Mouse (Mus musculus) CH12.LX (cell line): ENCODE measurements around the gene Rragd. TPM values are rescaled to one million over a fixed set of nuclear protein-coding genes. Genes with fewer than 3 reads are reported as not detected.

Experiments
- DNase-seq: peaks from one replicate; pipeline ENCODE4 v3.0.0-alpha.2; 2013; ENCODE audit errors: extremely low read depth
- H3K27ac ChIP-seq: 2 replicates; pipeline ENCODE4 v1.5.1; 2012; ENCODE audit warnings: low read depth, mild to moderate bottlenecking, control low read depth, moderate library complexity; ENCODE audit not compliant: insufficient read depth
- H3K27me3 ChIP-seq: replicated peaks from 2 replicates; pipeline ENCODE3; 2012; ENCODE audit warnings: inconsistent platforms
- H3K36me3 ChIP-seq, 2 experiments: replicated peaks in 1 of 2; 2 replicates each; pipeline versions ENCODE3 to v1.6.1; 2012; ENCODE audit warnings: inconsistent platforms in 1 of 2, low read length in 1 of 2, mild to moderate bottlenecking in 1 of 2, mixed read lengths in 1 of 2, moderate library complexity in 1 of 2; ENCODE audit not compliant: control insufficient read depth in 1 of 2, insufficient read depth in 1 of 2
- H3K4me1 ChIP-seq, 2 experiments: 2 replicates each; pipeline ENCODE4 v1.6.1; 2012; ENCODE audit warnings: inconsistent platforms in 1 of 2, moderate library complexity in 1 of 2; ENCODE audit not compliant: insufficient read depth in 2 of 2, control insufficient read depth in 1 of 2
- H3K4me2 ChIP-seq: 2 replicates; pipeline ENCODE4 v1.6.1; 2012; ENCODE audit warnings: low read depth, mild to moderate bottlenecking, control low read depth; ENCODE audit not compliant: poor library complexity, insufficient read depth, severe bottlenecking
- H3K4me3 ChIP-seq, 3 experiments: fragments of 150-350 bp in 1 of 3; sonication (generic) in 1 of 3; replicated peaks in 1 of 3; 2 replicates each; pipeline versions ENCODE3 to v1.5.1; 2011 to 2012; ENCODE audit warnings: low read depth in 2 of 3, low read length in 2 of 3, mild to moderate bottlenecking in 2 of 3, moderate library complexity in 2 of 3, control low read depth in 1 of 3, improper control_type of control experiment in 1 of 3, inconsistent platforms in 1 of 3, mixed read lengths in 1 of 3; ENCODE audit not compliant: poor library complexity in 1 of 3
- H3K79me2 ChIP-seq: replicated peaks from 2 replicates; pipeline ENCODE4 v1.6.1; 2012; ENCODE audit warnings: mild to moderate bottlenecking, moderate library complexity; ENCODE audit not compliant: control insufficient read depth, poor library complexity, insufficient read depth, severe bottlenecking; ENCODE audit errors: extremely low read depth
- H3K9ac ChIP-seq: 2 replicates; pipeline ENCODE4 v1.6.1; 2012; ENCODE audit warnings: low read depth, mild to moderate bottlenecking, control low read depth, moderate library complexity; ENCODE audit not compliant: insufficient read depth
- H3K9me3 ChIP-seq: replicated peaks from 2 replicates; pipeline ENCODE3; 2012; ENCODE audit warnings: low read length, inconsistent platforms, mixed read lengths
- BHLHE40 ChIP-seq: IDR thresholded peaks from 2 replicates; pipeline ENCODE4 v1.6.1; 2011; ENCODE audit warnings: mild to moderate bottlenecking, low read depth, low read length, improper control_type of control experiment
- E2F4 ChIP-seq: IDR thresholded peaks from 2 replicates; pipeline ENCODE4 v1.6.1; 2011; ENCODE audit warnings: low read depth, low read length, improper control_type of control experiment; ENCODE audit not compliant: insufficient replicate concordance
- EP300 ChIP-seq: IDR thresholded peaks from 2 replicates; pipeline ENCODE4 v1.6.1; 2011; ENCODE audit warnings: low read length, improper control_type of control experiment
- HCFC1 ChIP-seq: IDR thresholded peaks from 2 replicates; pipeline ENCODE4 v1.6.1; 2012; ENCODE audit warnings: low read depth, mild to moderate bottlenecking, inconsistent platforms, low read length, improper control_type of control experiment
- IRF4 ChIP-seq: IDR thresholded peaks from 2 replicates; pipeline ENCODE4 v1.6.1; 2014; ENCODE audit warnings: low read depth, mild to moderate bottlenecking, inconsistent platforms, low read length, improper control_type of control experiment
- KAT2A ChIP-seq: IDR thresholded peaks from 2 replicates; pipeline ENCODE4 v1.6.1; 2012; ENCODE audit warnings: low read length, improper control_type of control experiment, inconsistent platforms; ENCODE audit not compliant: insufficient replicate concordance
- MAFK ChIP-seq: IDR thresholded peaks from 2 replicates; pipeline ENCODE4 v1.6.1; 2011; ENCODE audit warnings: low read length, improper control_type of control experiment; ENCODE audit not compliant: insufficient replicate concordance
- MAX ChIP-seq: IDR thresholded peaks from 2 replicates; pipeline ENCODE4 v1.6.1; 2011; ENCODE audit warnings: low read length, improper control_type of control experiment
- MAZ ChIP-seq: IDR thresholded peaks from 2 replicates; pipeline ENCODE4 v1.6.1; 2012; ENCODE audit warnings: low read depth, mild to moderate bottlenecking, inconsistent platforms, low read length, improper control_type of control experiment, moderate library complexity
- MEF2A ChIP-seq: IDR thresholded peaks from 2 replicates; pipeline ENCODE4 v1.6.1; 2014; ENCODE audit warnings: low read depth, mild to moderate bottlenecking, inconsistent platforms, low read length, improper control_type of control experiment, borderline replicate concordance
- MXI1 ChIP-seq: IDR thresholded peaks from 2 replicates; pipeline ENCODE4 v1.6.1; 2011; ENCODE audit warnings: mild to moderate bottlenecking, low read depth, low read length, improper control_type of control experiment
- MYC ChIP-seq: IDR thresholded peaks from 2 replicates; pipeline ENCODE4 v1.6.1; 2011; ENCODE audit warnings: low read depth, mild to moderate bottlenecking, improper control_type of control experiment, low read length
- NELFE ChIP-seq: IDR thresholded peaks from 2 replicates; pipeline ENCODE4 v1.6.1; 2011; ENCODE audit warnings: low read depth, low read length, improper control_type of control experiment
- NRF1 ChIP-seq: IDR thresholded peaks from 2 replicates; pipeline ENCODE4 v1.6.1; 2014; ENCODE audit warnings: low read depth, mild to moderate bottlenecking, inconsistent platforms, low read length, improper control_type of control experiment, moderate library complexity
- POLR2A ChIP-seq: IDR thresholded peaks from 2 replicates; pipeline ENCODE4 v1.6.1; 2011; ENCODE audit warnings: low read depth, mild to moderate bottlenecking, improper control_type of control experiment, low read length
- POLR2AphosphoS2 ChIP-seq: IDR thresholded peaks from 2 replicates; pipeline ENCODE4 v1.6.1; 2011; ENCODE audit warnings: low read depth, low read length, improper control_type of control experiment
- RAD21 ChIP-seq: IDR thresholded peaks from 2 replicates; pipeline ENCODE4 v1.6.1; 2011; ENCODE audit warnings: low read depth, mild to moderate bottlenecking, low read length, improper control_type of control experiment, moderate library complexity
- RCOR1 ChIP-seq: conservative IDR thresholded peaks from 2 replicates; pipeline ENCODE4 v1.6.1; 2012; ENCODE audit warnings: low read depth, mild to moderate bottlenecking, inconsistent platforms, low read length, improper control_type of control experiment
- SIN3A ChIP-seq: IDR thresholded peaks from 2 replicates; pipeline ENCODE4 v1.6.1; 2012; ENCODE audit warnings: low read length, improper control_type of control experiment, inconsistent platforms
- TCF12 ChIP-seq: IDR thresholded peaks from 2 replicates; pipeline ENCODE4 v1.6.1; 2014; ENCODE audit warnings: low read depth, mild to moderate bottlenecking, inconsistent platforms, low read length, improper control_type of control experiment
- UBTF ChIP-seq: IDR thresholded peaks from 2 replicates; pipeline ENCODE4 v1.6.1; 2012; ENCODE audit warnings: low read depth, mild to moderate bottlenecking, inconsistent platforms, low read length, improper control_type of control experiment, moderate library complexity
- USF2 ChIP-seq: conservative IDR thresholded peaks from 2 replicates; pipeline ENCODE4 v1.6.1; 2011; ENCODE audit warnings: low read depth, low read length, improper control_type of control experiment
- ZC3H11A ChIP-seq: IDR thresholded peaks from 2 replicates; pipeline ENCODE4 v1.6.1; 2012; ENCODE audit warnings: low read depth, mild to moderate bottlenecking, inconsistent platforms, low read length, improper control_type of control experiment
- ZMIZ1 ChIP-seq: IDR thresholded peaks from 2 replicates; pipeline ENCODE4 v1.6.1; 2012; ENCODE audit warnings: low read depth, mild to moderate bottlenecking, inconsistent platforms, low read length, improper control_type of control experiment
- ZNF384 ChIP-seq: IDR thresholded peaks from 2 replicates; pipeline ENCODE4 v1.6.1; 2012; ENCODE audit warnings: low read depth, low read length, improper control_type of control experiment, inconsistent platforms
- dilution Hi-C: fragments of 300-500 bp; cut with MboI; formaldehyde crosslinking; loops from 2 replicates; pipeline ENCODE4 v1.14.3; 2020; ENCODE audit warnings: low sequenced_read_pairs; ENCODE audit not compliant: extremely low pct_unique_long_range_greater_than_20kb, extremely low pct_ligation_motif_present
- in situ Hi-C: fragments of 300-500 bp; cut with MboI; formaldehyde crosslinking; loops from 3 replicates; pipeline ENCODE4 v1.14.3; 2019; ENCODE audit warnings: low sequenced_read_pairs, low pct_ligation_motif_present, low pct_unique_long_range_greater_than_20kb, mixed read lengths
- polyA plus RNA-seq: library from polyadenylated mRNA; unstranded; fragments of >175 nt; gene quantifications from 2 replicates; pipeline ENCODE4 v1.2.1, GENCODE M21; 2012; ENCODE audit warnings: low read depth; ENCODE audit not compliant: insufficient read length
- total RNA-seq, 2 experiments: library from RNA; depleted of rRNA; stranded (reverse); fragments of 300-350 nt in 1 of 2; fragments of >200 nt in 1 of 2; gene quantifications; 2 replicates each; pipeline ENCODE4 v1.2.3; 2012 to 2014

Gene Rragd
- total and polyA plus RNA-seq, 3 experiments: 0.46 to 1.4 (median 1.1) TPM

DNA sequence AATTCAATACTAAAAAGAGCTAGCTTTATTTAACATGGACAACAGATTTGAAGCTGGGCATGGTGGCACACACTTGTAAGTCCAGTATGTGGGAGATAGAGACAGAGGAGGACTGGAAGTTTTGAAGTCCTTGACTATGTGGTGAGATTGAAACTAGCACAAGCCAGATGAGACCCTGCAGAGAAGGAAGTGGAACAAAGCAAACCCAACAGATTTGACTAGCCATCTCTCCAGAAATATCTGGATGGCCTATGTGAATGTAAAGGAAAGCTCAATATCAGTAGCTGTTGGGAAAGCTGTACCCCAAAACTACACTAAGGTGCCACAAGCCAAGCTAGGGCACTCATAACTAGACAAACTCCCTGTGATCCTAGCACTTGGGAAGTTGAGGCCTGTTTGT, 71.6 kb downstream of the Rragd start:
- peaks cover 12 to 49% of the 10 kb centered on the region in 2 experiments for H3K4me1 ChIP-seq
- peaks cover 19 to 36% of the 10 kb centered on the region in 2 experiments for H3K36me3 ChIP-seq
- H3K27me3 ChIP-seq: no peaks in the 10 kb centered on the region
- peak; percentile 26 for DNase-seq
- dilution Hi-C loops (no loop called here), in situ Hi-C loops (no loop called here)
- H3K4me3 ChIP-seq: no peak overlapping the region
- H3K27ac ChIP-seq: no peak overlapping the region
- H3K9ac ChIP-seq: no peak overlapping the region
- no peak for TF ChIP-seq MXI1
- peak; percentile 59; the same call in 1 of the 2 replicates for TF ChIP-seq IRF4
- peak; percentile 69 for TF ChIP-seq EP300
- H3K4me2 ChIP-seq: no peak overlapping the region
- H3K79me2 ChIP-seq: no peaks in the 10 kb centered on the region
- H3K9me3 ChIP-seq: no peaks in the 10 kb centered on the region

DNA sequence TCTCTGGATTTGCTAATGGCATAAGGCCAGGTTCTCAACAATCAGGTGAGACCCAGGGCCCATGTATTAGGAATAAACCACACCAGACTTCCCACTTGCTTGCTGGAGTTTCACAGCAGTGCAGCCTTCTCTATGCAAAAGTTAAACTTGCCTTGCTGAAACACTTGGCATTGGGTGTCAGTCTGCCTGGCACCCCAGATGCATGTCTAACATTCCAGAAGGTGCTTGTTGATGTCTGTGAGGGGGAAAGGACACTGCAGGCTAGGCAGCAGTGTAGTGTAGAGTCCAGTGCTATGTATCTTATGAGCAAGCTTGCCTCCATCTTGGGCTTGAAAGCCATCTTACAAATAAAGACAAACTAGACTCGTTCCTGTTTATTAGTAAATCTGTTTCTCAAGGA, 73.5 kb downstream of the Rragd start:
- no peak for DNase-seq
- in situ Hi-C loops (no loop called here), dilution Hi-C loops (no loop called here)
- peaks cover 9 to 18% of the 10 kb centered on the region in 2 experiments for H3K36me3 ChIP-seq
- no peaks in the 10 kb centered on the region for H3K79me2 ChIP-seq
- H3K9ac ChIP-seq: no peak overlapping the region
- H3K27ac ChIP-seq: no peak overlapping the region
- no peak overlapping the region for H3K4me3 ChIP-seq
- TF ChIP-seq ZC3H11A (no peak), MXI1 (no peak), RCOR1 (no peak), POLR2A (no peak), ZMIZ1 (no peak), KAT2A (no peak), MAX (no peak), RAD21 (no peak), E2F4 (no peak), MEF2A (no peak), NELFE (no peak)
- no peak overlapping the region for H3K4me2 ChIP-seq
- H3K27me3 ChIP-seq: no peaks in the 10 kb centered on the region
- H3K9me3 ChIP-seq: no peaks in the 10 kb centered on the region
- peaks cover 12 to 46% of the 10 kb centered on the region in 2 experiments for H3K4me1 ChIP-seq

DNA sequence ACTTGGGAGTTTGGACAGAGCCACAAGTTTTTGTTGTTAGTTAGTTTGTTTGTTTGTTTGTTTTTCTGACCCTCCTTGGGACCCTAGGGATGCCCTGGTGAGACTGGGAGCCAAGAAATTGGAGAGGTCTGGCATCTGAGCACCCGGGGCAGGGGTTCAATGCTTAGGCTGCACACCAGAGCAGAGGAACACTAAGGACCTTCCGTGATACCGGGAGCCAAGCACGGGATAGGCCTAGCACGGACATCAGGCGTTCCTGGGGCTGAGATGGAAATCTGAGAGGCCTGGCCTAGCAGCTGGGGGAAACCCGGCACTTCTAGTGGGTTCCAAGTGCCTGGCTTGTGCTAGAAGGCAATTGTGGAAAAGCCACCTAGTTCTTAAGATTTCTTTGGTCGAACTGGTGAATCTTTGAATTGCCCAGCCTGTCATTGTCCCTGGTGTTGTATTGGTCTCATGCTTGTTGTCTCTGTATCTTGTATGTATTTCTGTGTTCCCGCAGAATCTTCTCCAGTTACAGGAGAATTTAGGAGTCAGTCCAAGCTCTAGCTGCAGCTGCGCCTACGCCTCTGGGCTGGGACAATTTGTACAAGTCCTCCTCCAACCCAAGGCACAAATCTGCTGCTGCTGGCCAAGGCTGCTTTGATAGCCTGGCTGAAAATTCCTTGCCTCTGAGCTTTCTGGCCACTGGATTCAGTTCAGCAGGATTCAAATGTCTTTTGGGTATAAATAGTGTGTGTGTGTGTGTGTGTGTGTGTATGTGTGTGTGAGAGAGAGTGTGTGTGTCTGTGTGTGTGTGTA, 75.3 kb downstream of the Rragd start:
- H3K79me2 ChIP-seq: no peaks in the 10 kb centered on the region
- no peak overlapping the region for H3K4me3 ChIP-seq
- H3K4me2 ChIP-seq: no peak overlapping the region
- peaks cover 12 to 41% of the 10 kb centered on the region in 2 experiments for H3K4me1 ChIP-seq
- dilution Hi-C loops: no loop called here
- H3K9me3 ChIP-seq: no peaks in the 10 kb centered on the region
- peaks cover 0 to 2% of the 10 kb centered on the region in 2 experiments for H3K36me3 ChIP-seq
- no peak overlapping the region for H3K9ac ChIP-seq
- H3K27ac ChIP-seq: no peak overlapping the region
- no peaks in the 10 kb centered on the region for H3K27me3 ChIP-seq
- in situ Hi-C loops: no loop called here
- DNase-seq: no peak
- no peak for TF ChIP-seq SIN3A
- TF ChIP-seq MEF2A: no peak
- no peak for TF ChIP-seq MAZ
- no peak for TF ChIP-seq ZNF384
- TF ChIP-seq TCF12: no peak
- TF ChIP-seq HCFC1: no peak
- no peak for TF ChIP-seq MXI1
- TF ChIP-seq RAD21: no peak
- no peak for TF ChIP-seq MYC
- TF ChIP-seq E2F4: no peak
- TF ChIP-seq POLR2AphosphoS2: no peak
- TF ChIP-seq NRF1: no peak
- TF ChIP-seq UBTF: no peak
- no peak for TF ChIP-seq ZC3H11A
- TF ChIP-seq BHLHE40: no peak
- no peak for TF ChIP-seq USF2
- TF ChIP-seq MAFK: no peak
- TF ChIP-seq MAX: no peak
- no peak for TF ChIP-seq POLR2A
